Mouse (Mus musculus) layer of hippocampus, adult 18-20 months (tissue): ENCODE measurements around the gene Ube2b. TPM values are rescaled to one million over a fixed set of nuclear protein-coding genes. Genes with fewer than 3 reads are reported as not detected.

Source experiments
- DNase-seq, 2 experiments: peaks; one replicate each; pipeline ENCODE4 v3.0.0; 2022; ENCODE audit warnings: low spot score in 2 of 2
- total RNA-seq, 2 experiments: library from RNA; stranded (reverse); gene quantifications; 2 replicates each; pipeline ENCODE4 v1.2.3; 2021

The Ube2b gene
- total RNA-seq, 2 experiments from 2014 or later: 186 to 195 TPM

GRCm38 (mm10) chr11:51937361-51937781, 63.2 kb downstream of the Ube2b start:
- DNase-seq: no peak

- no peak for DNase-seq
Observed at GRCm38 (mm10) chr11:51935636-51936434, 64.7 kb downstream of the Ube2b start.

Other genes starting within 250 kb of the Ube2b start
- 10 to 100 TPM; 17.8 to 19.4 TPM for gene Sec24a, start 237.1 kb downstream of the Ube2b start, total RNA-seq
- gene Sar1b, start 237.1 kb downstream of the Ube2b start, total RNA-seq: 10 to 100 TPM; 64.5 to 65.9 TPM
- gene Jade2, start 143.1 kb downstream of the Ube2b start, total RNA-seq: 10 to 100 TPM; 54.5 to 60.0 TPM
- gene Cdkn2aipnl, start 33.1 kb downstream of the Ube2b start, total RNA-seq: 10 to 100 TPM; 40.6 to 44.1 TPM
- gene Cdkl3, start 3.5 kb upstream of the Ube2b start, total RNA-seq: 10 to 100 TPM; 14.0 to 16.7 TPM
- 100 to 1,000 TPM; 107 to 108 TPM for gene Ppp2ca, start 97.9 kb upstream of the Ube2b start, total RNA-seq
- not detected for gene Olfr1373, start 144.8 kb upstream of the Ube2b start, total RNA-seq
- gene Olfr1371, start 213.2 kb upstream of the Ube2b start, total RNA-seq: not detected
- 100 to 1,000 TPM; 461 to 470 TPM for gene Skp1a, start 231.2 kb upstream of the Ube2b start, total RNA-seq